Mouse (Mus musculus): ENCODE measurements around the gene Tes3-ps.

Gene Tes3-ps

GRCm38 (mm10) chr13:49492376-49493368, at the start of gene Tes3-ps:
Tes3-ps (plus strand) TSS chr13:49493318.
- TF ChIP-seq GATA4 (IDR thresholded peaks at IDR 0.05; ENCODE audit: insufficient replicate concordance, low read length): no peak

GRCm38 (mm10) chr13:49444451-49444850, 48.7 kb upstream of the Tes3-ps start:
- no peak for TF ChIP-seq GATA4 (IDR thresholded peaks at IDR 0.05; ENCODE audit: insufficient replicate concordance, low read length)

DNA sequence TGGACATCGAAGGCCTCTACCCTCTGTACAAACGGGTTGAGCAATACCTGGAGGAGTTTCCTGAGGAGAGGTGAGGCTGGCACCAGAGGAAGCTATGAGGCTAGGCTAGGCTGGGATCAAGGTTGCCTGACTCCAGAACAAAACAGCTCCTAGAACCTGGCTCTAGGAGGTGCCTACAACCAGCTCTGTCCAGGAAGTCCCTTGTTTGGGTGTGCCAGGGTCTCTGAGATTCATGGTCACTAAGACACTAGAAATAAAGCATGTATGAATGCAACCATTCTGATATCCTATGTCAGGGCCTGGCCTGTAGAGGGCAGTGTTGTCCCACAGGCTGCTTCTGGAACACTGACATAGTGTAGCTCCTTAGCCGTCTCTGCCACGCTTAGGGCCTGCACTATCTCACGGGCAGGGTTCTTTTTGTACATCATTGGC, 43.8 kb upstream of the Tes3-ps start:
- no peak for TF ChIP-seq GATA4 (IDR thresholded peaks at IDR 0.05; ENCODE audit: insufficient replicate concordance, low read length)

GRCm38 (mm10) chr13:49460276-49460675, 32.8 kb upstream of the Tes3-ps start:
- no peak for TF ChIP-seq GATA4 (IDR thresholded peaks at IDR 0.05; ENCODE audit: insufficient replicate concordance, low read length)

DNA sequence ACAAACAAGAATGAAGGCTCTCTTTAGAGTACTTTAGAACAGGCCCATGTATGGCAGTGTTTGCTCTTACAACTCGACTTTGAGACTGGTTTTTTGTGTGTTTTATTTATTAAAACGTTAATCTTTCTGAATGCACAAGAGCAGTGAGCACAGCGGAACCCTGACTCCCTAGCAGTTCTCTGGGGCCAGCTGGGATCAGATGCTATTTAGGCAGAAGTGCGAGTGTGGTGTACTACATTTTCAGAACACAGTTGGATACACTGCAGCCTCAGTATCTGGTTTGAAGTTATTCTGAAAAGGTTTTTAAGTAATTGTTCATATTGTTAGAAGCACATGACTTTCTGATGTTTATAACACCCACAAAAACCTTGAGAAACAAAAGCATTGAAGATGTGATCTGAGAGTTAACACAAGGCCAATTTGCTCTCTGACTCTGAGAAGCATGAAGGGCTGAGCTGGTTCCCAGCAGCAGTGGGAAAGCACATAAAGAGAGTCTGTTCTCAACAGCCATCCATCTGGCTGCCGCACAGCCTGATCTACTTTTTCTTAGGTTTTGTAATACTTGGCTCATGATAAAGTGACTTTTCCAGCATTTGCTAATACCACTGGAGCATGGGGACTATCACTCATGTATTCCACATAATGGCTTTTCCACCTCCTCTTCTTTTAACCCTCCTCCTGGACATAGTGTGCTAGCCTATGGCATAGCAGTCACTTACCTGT, 32.3 kb upstream of the Tes3-ps start:
- no peak for TF ChIP-seq GATA4 (IDR thresholded peaks at IDR 0.05; ENCODE audit: insufficient replicate concordance, low read length)

DNA sequence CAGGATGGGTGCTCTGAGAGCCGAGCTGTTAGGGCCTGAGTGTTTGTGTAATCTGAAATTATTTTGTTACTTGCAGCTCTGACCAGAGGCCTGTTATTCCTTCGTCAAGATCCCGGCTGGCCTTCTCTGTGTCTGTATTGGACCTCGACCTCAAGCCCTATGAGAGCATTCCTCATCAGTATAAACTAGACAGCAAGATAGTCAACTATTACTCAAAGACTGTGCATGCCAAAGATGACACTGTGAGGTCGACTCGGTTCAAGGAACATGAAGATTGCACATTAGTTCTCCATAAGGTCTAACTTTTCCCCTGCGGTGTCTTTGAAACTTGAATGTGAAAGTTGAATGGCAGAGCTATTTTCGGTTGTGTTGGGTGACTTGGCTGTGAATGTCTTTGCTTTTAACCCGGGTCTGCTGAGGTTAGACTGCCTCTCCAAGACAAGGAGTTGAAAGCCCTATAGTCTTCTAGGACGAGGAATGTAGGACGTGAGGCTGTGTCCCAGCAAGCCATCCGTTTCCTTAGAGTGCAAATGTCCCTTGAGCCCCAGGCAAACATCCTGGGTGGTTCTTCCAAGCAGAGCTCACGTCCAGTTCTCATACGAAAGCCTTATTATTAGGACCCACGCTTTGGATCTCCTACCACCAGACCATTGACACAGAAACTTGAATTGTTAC, 31.5 kb upstream of the Tes3-ps start:
- no peak for TF ChIP-seq GATA4 (IDR thresholded peaks at IDR 0.05; ENCODE audit: insufficient replicate concordance, low read length)

DNA sequence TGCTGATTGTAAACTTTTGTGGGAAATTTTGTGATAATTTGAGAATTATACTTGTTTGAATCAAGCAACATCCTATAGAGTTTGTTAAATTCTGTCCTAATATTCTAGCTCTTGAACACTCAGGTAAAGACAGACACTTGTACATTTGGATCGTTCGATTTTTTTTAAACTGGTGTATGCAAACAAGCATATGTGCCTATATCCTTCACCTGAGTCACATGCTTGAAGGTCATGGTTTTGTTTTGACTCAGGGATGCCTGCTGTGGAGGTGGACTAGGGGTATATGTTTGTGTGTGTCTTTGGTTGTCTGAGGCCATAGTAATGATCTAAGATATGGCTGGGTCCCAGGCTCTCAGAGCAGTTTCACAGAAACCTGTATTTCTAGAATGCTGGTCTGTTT, 30.2 kb upstream of the Tes3-ps start:
- TF ChIP-seq GATA4 (IDR thresholded peaks at IDR 0.05; ENCODE audit: insufficient replicate concordance, low read length): no peak

GRCm38 (mm10) chr13:49465875-49466274, 27.2 kb upstream of the Tes3-ps start:
- no peak for TF ChIP-seq GATA4 (IDR thresholded peaks at IDR 0.05; ENCODE audit: insufficient replicate concordance, low read length)

DNA sequence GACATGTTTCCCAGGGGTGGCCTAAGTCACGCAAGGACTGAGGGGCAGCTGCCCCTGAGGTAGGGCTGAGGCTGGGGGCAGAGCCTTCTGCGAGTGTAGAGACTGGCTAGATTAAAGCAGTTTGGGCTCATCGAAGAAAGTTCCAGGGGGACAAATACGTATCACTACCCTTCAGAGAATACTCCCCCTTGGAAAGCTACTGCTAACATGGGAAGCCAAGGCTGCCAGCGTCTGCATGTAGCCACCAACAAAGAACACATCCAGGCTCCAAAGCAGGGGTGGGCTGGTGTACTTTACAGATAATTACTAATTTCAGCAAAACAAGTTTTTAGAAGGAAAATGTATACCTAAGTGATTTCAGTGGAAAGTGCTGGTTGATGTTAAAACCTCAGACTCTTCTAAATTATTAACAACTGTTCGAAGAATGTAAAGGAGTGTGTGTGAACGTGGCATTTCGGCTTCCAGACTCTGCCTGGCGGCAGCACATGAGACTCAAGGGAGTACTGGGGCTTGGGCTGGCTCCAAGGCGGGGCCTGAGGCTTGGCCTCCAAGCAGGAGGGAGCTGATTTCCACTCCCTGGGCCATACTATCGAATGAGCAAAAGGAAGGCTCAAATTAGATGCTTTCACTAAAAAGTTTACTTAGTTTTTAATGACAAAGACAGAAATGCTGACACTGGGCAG, 26.6 kb upstream of the Tes3-ps start:
- no peak for TF ChIP-seq GATA4 (IDR thresholded peaks at IDR 0.05; ENCODE audit: insufficient replicate concordance, low read length)

DNA sequence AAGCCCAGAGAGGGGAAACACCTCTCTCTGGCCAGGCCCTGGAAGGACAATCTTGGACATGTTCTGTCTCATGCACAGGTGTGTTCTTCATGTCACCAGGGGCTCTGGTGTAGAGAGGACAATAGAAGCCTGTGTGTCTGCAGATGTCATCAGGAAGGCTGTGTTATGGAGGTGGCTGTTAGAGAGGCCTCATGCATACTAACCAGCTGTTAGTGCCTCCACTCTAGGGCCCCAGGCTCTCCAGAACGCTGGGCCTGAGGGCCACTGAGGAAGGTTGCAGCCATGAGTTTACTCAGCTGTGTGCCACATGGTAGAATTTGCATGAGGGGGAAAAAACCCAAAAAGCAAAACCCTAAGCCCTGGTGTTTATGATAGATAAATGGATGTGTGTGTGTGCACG, 25.5 kb upstream of the Tes3-ps start:
- TF ChIP-seq GATA4 (IDR thresholded peaks at IDR 0.05; ENCODE audit: insufficient replicate concordance, low read length): no peak

GRCm38 (mm10) chr13:49469002-49469401, 24.1 kb upstream of the Tes3-ps start:
- TF ChIP-seq GATA4 (IDR thresholded peaks at IDR 0.05; ENCODE audit: insufficient replicate concordance, low read length): no peak

DNA sequence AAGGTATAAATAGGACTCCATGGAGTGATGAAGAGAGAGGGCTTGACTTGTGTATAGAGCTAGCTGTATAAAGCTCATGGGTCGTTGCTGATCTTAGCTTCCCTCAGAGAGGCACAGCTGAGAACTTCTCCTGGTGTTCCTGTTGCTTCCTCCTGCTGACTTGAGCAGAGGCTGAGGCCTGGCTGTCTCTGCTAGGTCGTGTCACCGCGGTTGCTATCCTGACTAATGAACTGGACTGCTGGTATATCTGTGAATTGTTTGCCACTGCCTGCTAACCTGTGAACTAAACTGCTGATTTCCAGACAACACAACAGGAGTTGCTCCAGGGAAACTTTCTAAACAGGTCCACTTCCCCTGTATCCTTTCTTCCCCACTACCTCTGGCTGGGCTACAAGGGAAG, 22.8 kb upstream of the Tes3-ps start:
- TF ChIP-seq GATA4 (IDR thresholded peaks at IDR 0.05; ENCODE audit: insufficient replicate concordance, low read length): no peak

DNA sequence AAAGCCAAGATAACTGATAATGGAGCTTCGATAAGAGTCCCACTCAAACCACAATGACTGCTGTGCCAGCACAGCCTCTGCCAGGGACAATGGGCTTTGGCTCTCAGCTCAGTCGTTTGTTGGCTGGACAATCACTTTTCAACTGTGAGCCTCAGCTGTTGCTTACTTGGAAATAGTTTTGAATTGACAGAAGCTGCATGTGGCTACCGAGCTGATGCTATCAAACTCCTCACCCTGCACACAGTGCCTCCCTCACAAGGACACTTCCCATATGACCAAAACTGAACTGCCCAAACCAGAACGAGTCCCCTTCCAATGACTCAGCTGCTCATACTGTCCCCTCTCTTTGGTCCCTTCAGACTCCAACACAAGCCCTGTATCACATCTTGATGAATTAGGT, 22.3 kb upstream of the Tes3-ps start:
- no peak for TF ChIP-seq GATA4 (IDR thresholded peaks at IDR 0.05; ENCODE audit: insufficient replicate concordance, low read length)

GRCm38 (mm10) chr13:49471981-49472675, 21.0 kb upstream of the Tes3-ps start:
- no peak for TF ChIP-seq GATA4 (IDR thresholded peaks at IDR 0.05; ENCODE audit: insufficient replicate concordance, low read length)
